Mouse (Mus musculus) MEL (cell line): ENCODE measurements around the gene Adamts4. TPM values are rescaled to one million over a fixed set of nuclear protein-coding genes. Genes with fewer than 3 reads are reported as not detected.
A peak's percentile ranks its signal among the peaks of the same experiment; 100 is the strongest.

Experiments
- DNase-seq: peaks from one replicate; pipeline ENCODE4 v3.0.0; 2011; ENCODE audit warnings: low read depth, low spot score
- H3K27ac ChIP-seq: 2 replicates; pipeline ENCODE4 v1.5.1; 2012; ENCODE audit warnings: low read depth, mild to moderate bottlenecking, control low read depth, low read length, moderate library complexity; ENCODE audit not compliant: control insufficient read depth
- H3K27me3 ChIP-seq, 2 experiments: fragments of 150-350 bp in 1 of 2; sonication (generic) in 1 of 2; 2 replicates each; pipeline ENCODE4 v1.6.1; 2012; ENCODE audit warnings: low read length in 2 of 2, mild to moderate bottlenecking in 2 of 2, improper control_type of control experiment in 1 of 2, moderate library complexity in 1 of 2; ENCODE audit not compliant: insufficient read depth in 2 of 2, control insufficient read depth in 1 of 2
- H3K36me3 ChIP-seq, 2 experiments: 2 replicates each; pipeline ENCODE4 v1.6.1; 2012 to 2014; ENCODE audit warnings: low read length in 2 of 2, improper control_type of control experiment in 1 of 2, inconsistent platforms in 1 of 2, mild to moderate bottlenecking in 1 of 2; ENCODE audit not compliant: insufficient read depth in 2 of 2, control insufficient read depth in 1 of 2
- H3K4me1 ChIP-seq, 2 experiments: fragments of 150-350 bp in 1 of 2; sonication (generic) in 1 of 2; 2 replicates each; pipeline ENCODE4 v1.6.1; 2012; ENCODE audit warnings: low read length in 2 of 2, improper control_type of control experiment in 1 of 2, mild to moderate bottlenecking in 1 of 2; ENCODE audit not compliant: insufficient read depth in 2 of 2, control insufficient read depth in 1 of 2
- H3K4me3 ChIP-seq, 2 experiments: fragments of 150-350 bp in 1 of 2; sonication (generic) in 1 of 2; 2 replicates each; pipeline ENCODE4 v1.5.1; 2012; ENCODE audit warnings: low read depth in 2 of 2, low read length in 2 of 2, mild to moderate bottlenecking in 2 of 2, moderate library complexity in 2 of 2, control low read depth in 1 of 2, improper control_type of control experiment in 1 of 2; ENCODE audit not compliant: control insufficient read depth in 1 of 2, insufficient read depth in 1 of 2
- H3K79me2 ChIP-seq: 2 replicates; pipeline ENCODE4 v1.6.1; 2012; ENCODE audit warnings: mild to moderate bottlenecking, low read length, moderate library complexity; ENCODE audit not compliant: control insufficient read depth, poor library complexity, insufficient read depth
- H3K9ac ChIP-seq: 2 replicates; pipeline ENCODE4 v1.6.1; 2012; ENCODE audit warnings: low read depth, mild to moderate bottlenecking, control low read depth, low read length, moderate library complexity; ENCODE audit not compliant: control insufficient read depth, poor library complexity, severe bottlenecking
- H3K9me3 ChIP-seq: fragments of 150-350 bp; sonication (generic); replicated peaks from 2 replicates; pipeline ENCODE4 v1.6.1; 2012; ENCODE audit warnings: mild to moderate bottlenecking, low read length, improper control_type of control experiment, moderate library complexity; ENCODE audit not compliant: insufficient read depth
- CTCF ChIP-seq, 3 experiments: IDR thresholded peaks in 2 of 3; conservative IDR thresholded peaks in 1 of 3; 2 replicates each; pipeline ENCODE4 v1.5.1; 2011 to 2012; ENCODE audit warnings: low read length in 3 of 3, low read depth in 2 of 3, mild to moderate bottlenecking in 2 of 3, improper control_type of control experiment in 1 of 3, inconsistent platforms in 1 of 3, mixed read lengths in 1 of 3, moderate library complexity in 1 of 3; ENCODE audit not compliant: control insufficient read depth in 1 of 3, insufficient read depth in 1 of 3, poor library complexity in 1 of 3, severe bottlenecking in 1 of 3
- E2F4 ChIP-seq: IDR thresholded peaks from 2 replicates; pipeline ENCODE4 v1.6.1; 2011; ENCODE audit warnings: low read depth, low read length, improper control_type of control experiment, borderline replicate concordance
- EP300 ChIP-seq, 2 experiments: IDR thresholded peaks; 2 replicates each; pipeline ENCODE4 v1.6.1; 2011; ENCODE audit warnings: improper control_type of control experiment in 2 of 2, low read length in 2 of 2, low read depth in 1 of 2, mild to moderate bottlenecking in 1 of 2
- ETS1 ChIP-seq: IDR thresholded peaks from 2 replicates; pipeline ENCODE4 v1.6.1; 2012; ENCODE audit warnings: low read depth, mild to moderate bottlenecking, inconsistent platforms, low read length, improper control_type of control experiment, moderate library complexity
- GATA1 ChIP-seq: IDR thresholded peaks from 2 replicates; pipeline ENCODE4 v1.6.1; 2011; ENCODE audit warnings: low read depth, low read length, improper control_type of control experiment
- KAT2A ChIP-seq: conservative IDR thresholded peaks from 2 replicates; pipeline ENCODE4 v1.6.1; 2012; ENCODE audit warnings: low read depth, low read length, improper control_type of control experiment, inconsistent platforms
- MAFK ChIP-seq: IDR thresholded peaks from 2 replicates; pipeline ENCODE4 v1.6.1; 2011; ENCODE audit warnings: low read depth, mild to moderate bottlenecking, low read length, improper control_type of control experiment, borderline replicate concordance
- MAX ChIP-seq: IDR thresholded peaks from 2 replicates; pipeline ENCODE4 v1.6.1; 2011; ENCODE audit warnings: low read length, improper control_type of control experiment
- MXI1 ChIP-seq: IDR thresholded peaks from 2 replicates; pipeline ENCODE4 v1.6.1; 2011; ENCODE audit warnings: mild to moderate bottlenecking, low read depth, low read length, improper control_type of control experiment
- MYB ChIP-seq: IDR thresholded peaks from 2 replicates; pipeline ENCODE4 v1.6.1; 2011; ENCODE audit warnings: mild to moderate bottlenecking, low read depth, low read length, improper control_type of control experiment
- MYC ChIP-seq: IDR thresholded peaks from 2 replicates; pipeline ENCODE4 v1.6.1; 2011; ENCODE audit warnings: low read depth, mild to moderate bottlenecking, low read length, improper control_type of control experiment, moderate library complexity
- NELFE ChIP-seq: IDR thresholded peaks from 2 replicates; pipeline ENCODE4 v1.6.1; 2011; ENCODE audit warnings: low read depth, low read length, improper control_type of control experiment
- POLR2A ChIP-seq, 2 experiments: IDR thresholded peaks; 2 replicates each; pipeline ENCODE4 v1.6.1; 2011 to 2012; ENCODE audit warnings: low read length in 2 of 2, mild to moderate bottlenecking in 2 of 2, control low read depth in 1 of 2, improper control_type of control experiment in 1 of 2, low read depth in 1 of 2, moderate library complexity in 1 of 2; ENCODE audit not compliant: control insufficient read depth in 1 of 2, insufficient read depth in 1 of 2, poor library complexity in 1 of 2
- RAD21 ChIP-seq: IDR thresholded peaks from 2 replicates; pipeline ENCODE4 v1.6.1; 2011; ENCODE audit warnings: mild to moderate bottlenecking, low read depth, low read length, improper control_type of control experiment
- RCOR1 ChIP-seq: IDR thresholded peaks from 2 replicates; pipeline ENCODE4 v1.6.1; 2012; ENCODE audit warnings: low read depth, mild to moderate bottlenecking, inconsistent platforms, low read length, improper control_type of control experiment
- SIN3A ChIP-seq: IDR thresholded peaks from 2 replicates; pipeline ENCODE4 v1.6.1; 2012; ENCODE audit warnings: low read length, improper control_type of control experiment, inconsistent platforms
- SMC3 ChIP-seq: IDR thresholded peaks from 2 replicates; pipeline ENCODE4 v1.6.1; 2011; ENCODE audit warnings: low read depth, low read length, improper control_type of control experiment
- TAL1 ChIP-seq: IDR thresholded peaks from 2 replicates; pipeline ENCODE4 v1.6.1; 2012; ENCODE audit warnings: mild to moderate bottlenecking, inconsistent platforms, low read length, moderate library complexity, mixed read lengths
- UBTF ChIP-seq: IDR thresholded peaks from 2 replicates; pipeline ENCODE4 v1.6.1; 2012; ENCODE audit warnings: low read depth, mild to moderate bottlenecking, inconsistent platforms, low read length, improper control_type of control experiment, moderate library complexity, borderline replicate concordance; ENCODE audit not compliant: insufficient read depth
- USF1 ChIP-seq: IDR thresholded peaks from 2 replicates; pipeline ENCODE4 v1.6.1; 2014; ENCODE audit warnings: low read depth, mild to moderate bottlenecking, inconsistent platforms, low read length, improper control_type of control experiment, moderate library complexity
- polyA plus RNA-seq, 2 experiments: library from polyadenylated mRNA; stranded (reverse) in 1 of 2; unstranded in 1 of 2; fragments of >175 nt in 1 of 2; fragments of >200 nt in 1 of 2; gene quantifications; 2 replicates each; pipeline versions ENCODE4 v1.2.1 to v1.2.4; 2012; ENCODE audit warnings: low replicate concordance in 2 of 2, low read depth in 1 of 2; ENCODE audit not compliant: insufficient read length in 2 of 2, insufficient read depth in 1 of 2, missing spikeins in 1 of 2
- total RNA-seq: library from RNA; depleted of rRNA; stranded (reverse); fragments of 300-350 nt; gene quantifications from 2 replicates; pipeline ENCODE4 v1.2.3, GENCODE M21; 2012

Gene Adamts4
- total and polyA plus RNA-seq, 3 experiments = 0.03 TPM; not detected in 2

DNA sequence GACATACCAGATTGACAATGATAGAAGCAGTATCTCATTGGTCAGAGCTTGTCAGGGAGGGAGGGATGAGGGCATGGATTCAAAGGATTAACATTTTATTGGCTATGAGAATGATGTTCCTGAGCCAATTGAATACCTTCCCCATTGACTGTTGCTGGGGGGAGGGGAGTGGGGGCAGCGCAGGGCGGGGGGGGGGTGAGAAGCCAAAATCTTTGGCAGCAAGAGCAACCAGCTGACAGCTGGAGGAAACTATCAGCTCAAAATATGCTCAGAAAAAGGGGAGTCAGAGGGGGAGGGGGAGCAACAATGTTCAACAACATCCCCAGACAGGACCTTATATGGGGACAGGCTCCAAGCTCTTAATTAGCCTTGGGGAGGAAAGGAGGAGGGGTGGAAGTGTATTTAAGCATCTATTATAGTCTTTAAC lies 13.0 kb downstream of the Adamts4 start:
- Histone ChIP-seq H3K79me2 (no peaks in the 10 kb centered on the region), H3K27ac (no peak overlapping the region), H3K4me3 (no peak overlapping the region), H3K27me3 (peaks cover 0 to 2% of the 10 kb centered on the region in 2 experiments; a peak in 3 of 4 replicates), H3K36me3 (peaks cover 0 to 9% of the 10 kb centered on the region in 2 experiments; a peak in 2 of 4 replicates), H3K4me1 (peaks cover 4 to 17% of the 10 kb centered on the region in 2 experiments; a peak in 3 of 4 replicates), H3K9me3 (no peaks in the 10 kb centered on the region), H3K9ac (no peak overlapping the region)
- TF ChIP-seq SIN3A = no peak
- no peak for TF ChIP-seq KAT2A
- TF ChIP-seq ETS1 = no peak
- TF ChIP-seq MAX = no peak
- TF ChIP-seq E2F4 = no peak
- TF ChIP-seq RCOR1 = no peak
- no peak for DNase-seq

GRCm38 (mm10) chr1:171263666-171264461 lies 13.6 kb downstream of the Adamts4 start:
- Histone ChIP-seq H3K27ac (no peak overlapping the region), H3K27me3 (peaks cover 0 to 2% of the 10 kb centered on the region in 2 experiments; a peak in 3 of 4 replicates), H3K4me1 (peaks cover 4 to 20% of the 10 kb centered on the region in 2 experiments; a peak in 3 of 4 replicates), H3K79me2 (no peaks in the 10 kb centered on the region), H3K9me3 (no peaks in the 10 kb centered on the region), H3K9ac (no peak overlapping the region), H3K36me3 (peaks cover 0 to 11% of the 10 kb centered on the region in 2 experiments; a peak in 2 of 4 replicates), H3K4me3 (no peak overlapping the region)
- no peak for DNase-seq
- TF ChIP-seq RAD21 = peak; percentile 17
- TF ChIP-seq NELFE = no peak
- TF ChIP-seq MYB = no peak
- peak in 2 of 3 experiments; percentile 8 to 36; a peak in 2 of 6 replicates for TF ChIP-seq CTCF (IDR thresholded peaks at IDR 0.05 in 2 of 3, conservative IDR thresholded peaks at IDR 0.05 in 1 of 3; ENCODE audit: control insufficient read depth in 1 of 3, insufficient read depth in 1 of 3, low read depth in 2 of 3, low read length in 3 of 3, poor library complexity in 1 of 3, severe bottlenecking in 1 of 3)
- TF ChIP-seq SIN3A = no peak
- TF ChIP-seq UBTF = no peak
- no peak for TF ChIP-seq MYC
- no peak for TF ChIP-seq KAT2A
- TF ChIP-seq SMC3 = peak; percentile 23
- TF ChIP-seq USF1 = no peak
- TF ChIP-seq MXI1 = no peak
- no peak for TF ChIP-seq GATA1
- no peak for TF ChIP-seq MAFK
- TF ChIP-seq TAL1 = no peak
- no peak for TF ChIP-seq E2F4
- TF ChIP-seq POLR2A (IDR thresholded peaks at IDR 0.05; ENCODE audit: control insufficient read depth in 1 of 2, insufficient read depth in 1 of 2, low read depth in 1 of 2, low read length in 2 of 2, poor library complexity in 1 of 2) = no peak
- TF ChIP-seq EP300 (IDR thresholded peaks at IDR 0.05; ENCODE audit: low read depth in 1 of 2, low read length in 2 of 2) = no peak
